Mouse (Mus musculus): ENCODE measurements around the gene Dtx4. TPM values are rescaled to one million over a fixed set of nuclear protein-coding genes. Genes with fewer than 3 reads are reported as not detected.

Gene Dtx4
- polyA plus RNA-seq, 1 experiment from 2014 or later: 16.9 TPM

GRCm38 (mm10) chr19:12476721-12477270 lies 24.5 kb downstream of the Dtx4 start:
- Histone ChIP-seq H3K27me3 (no peaks in the 10 kb centered on the region), H3K36me3 (ENCODE audit: poor library complexity, severe bottlenecking) (peaks cover 64% of the 10 kb centered on the region)

DNA sequence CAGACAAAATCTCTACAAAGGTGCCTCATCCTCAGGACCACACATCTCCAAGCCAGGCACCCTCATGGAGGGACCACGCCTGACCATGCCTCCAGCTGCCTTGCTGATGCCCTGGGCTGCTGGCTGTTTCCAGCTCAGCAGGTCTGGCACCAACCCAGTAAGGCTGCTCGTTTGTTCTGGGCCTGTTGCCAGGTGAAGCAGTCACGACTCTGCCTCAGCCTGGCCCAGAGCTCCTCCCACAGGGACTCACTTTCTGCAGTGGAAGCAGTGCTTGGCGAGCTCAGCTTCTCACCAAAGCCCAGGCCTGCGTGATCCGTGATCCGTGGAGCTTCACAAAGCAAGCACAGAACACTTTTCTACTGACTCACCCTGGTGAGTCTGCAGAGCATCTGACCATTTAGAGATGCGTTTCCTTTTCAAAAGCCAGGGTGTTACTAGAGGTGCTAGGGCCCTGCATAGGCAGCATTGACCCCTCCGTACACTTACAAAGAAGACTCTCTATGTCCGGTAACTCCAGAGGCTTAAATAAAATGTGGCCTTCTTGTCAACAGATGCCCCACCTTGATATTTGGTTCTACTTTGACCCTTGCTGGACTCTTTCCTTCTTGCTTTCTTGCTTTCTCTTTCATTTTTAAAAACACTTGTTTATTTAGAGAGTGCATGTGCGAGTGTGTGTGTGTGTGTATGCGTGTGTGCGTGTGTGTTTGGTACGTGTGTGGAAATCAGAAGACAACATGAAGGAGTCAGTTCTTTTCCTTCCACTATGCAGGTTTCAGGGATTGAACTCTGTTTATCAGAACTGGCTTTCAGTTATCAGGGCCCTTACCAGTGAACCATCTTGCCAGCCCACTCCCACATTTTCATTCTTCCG lies 25.6 kb downstream of the Dtx4 start:
- no peak overlapping the region for H3K4me3 ChIP-seq
- peaks cover 63% of the 10 kb centered on the region for H3K36me3 ChIP-seq (ENCODE audit: poor library complexity, severe bottlenecking)
- peak overlapping the region; percentile 10; the same call in 1 of the 2 replicates for H3K4me2 ChIP-seq
- no peaks in the 10 kb centered on the region for H3K27me3 ChIP-seq
- peak overlapping the region; percentile 48 for H3K27ac ChIP-seq
- H3K9ac ChIP-seq: no peak overlapping the region
- no peaks in the 10 kb centered on the region for H3K9me3 ChIP-seq (replicated peaks)
- peak; percentile 97 for ATAC-seq
- 62% methylated on average over 15 of the region's 15 CpGs for WGBS
- H3K4me1 ChIP-seq: peaks cover 6% of the 10 kb centered on the region

More at GRCm38 (mm10) chr19:12476721-12477270, 24.5 kb downstream of the Dtx4 start:
- Histone ChIP-seq H3K4me3 (no peak overlapping the region), H3K4me2 (no peak overlapping the region), H3K9me3 (replicated peaks) (no peaks in the 10 kb centered on the region), H3K27ac (no peak overlapping the region), H3K9ac (no peak overlapping the region), H3K4me1 (peaks cover 6% of the 10 kb centered on the region)
- ATAC-seq: no peak
- WGBS: 81% methylated on average over 4 of the region's 5 CpGs

GRCm38 (mm10) chr19:12473951-12474350 lies 27.3 kb downstream of the Dtx4 start:
- H3K9me3 ChIP-seq (replicated peaks): no peaks in the 10 kb centered on the region
- no peak for ATAC-seq
- H3K36me3 ChIP-seq (ENCODE audit: poor library complexity, severe bottlenecking): peaks cover 58% of the 10 kb centered on the region
- H3K4me3 ChIP-seq: no peak overlapping the region
- no peak overlapping the region for H3K4me2 ChIP-seq
- WGBS: 92% methylated on average over 4 of the region's 4 CpGs
- H3K27me3 ChIP-seq: no peaks in the 10 kb centered on the region
- H3K27ac ChIP-seq: no peak overlapping the region
- H3K9ac ChIP-seq: no peak overlapping the region
- H3K4me1 ChIP-seq: peaks cover 6% of the 10 kb centered on the region

GRCm38 (mm10) chr19:12473201-12473641 lies 28.0 kb downstream of the Dtx4 start:
- peaks cover 6% of the 10 kb centered on the region for H3K4me1 ChIP-seq
- no peak overlapping the region for H3K27ac ChIP-seq
- no peaks in the 10 kb centered on the region for H3K9me3 ChIP-seq (replicated peaks)
- H3K27me3 ChIP-seq: no peaks in the 10 kb centered on the region
- H3K9ac ChIP-seq: no peak overlapping the region
- H3K4me2 ChIP-seq: no peak overlapping the region
- 86% methylated on average over 4 of the region's 4 CpGs for WGBS
- H3K36me3 ChIP-seq (ENCODE audit: poor library complexity, severe bottlenecking): peaks cover 59% of the 10 kb centered on the region
- ATAC-seq: no peak
- no peak overlapping the region for H3K4me3 ChIP-seq

DNA sequence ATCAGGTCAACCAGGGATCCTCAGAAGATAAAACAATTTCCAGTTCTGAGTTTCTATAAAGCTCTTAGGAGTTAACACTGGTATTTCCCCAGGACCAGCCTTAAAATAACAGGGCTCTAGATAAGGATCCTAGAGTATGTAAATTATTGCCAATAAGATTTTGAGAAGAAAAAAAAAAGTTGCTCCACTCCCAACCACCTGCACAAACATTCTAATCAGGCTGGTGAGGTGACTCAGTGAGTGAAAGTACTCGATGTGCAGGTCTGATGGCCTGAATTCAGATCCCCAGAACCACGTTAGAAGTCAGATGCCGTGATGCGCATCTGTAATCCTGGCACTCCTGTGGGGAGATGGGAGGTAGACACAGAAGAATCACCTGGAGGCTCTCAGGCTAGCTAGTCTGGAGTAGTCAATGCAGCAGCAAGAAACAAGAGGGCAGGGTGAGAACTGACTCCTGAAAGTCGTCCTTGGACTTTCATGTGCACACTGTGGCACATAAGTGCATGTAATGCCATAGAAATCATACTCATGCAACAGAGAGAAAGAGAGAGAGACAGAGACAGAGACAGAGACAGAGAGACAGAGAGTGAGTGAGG lies 28.8 kb downstream of the Dtx4 start:
- Histone ChIP-seq H3K36me3 (ENCODE audit: poor library complexity, severe bottlenecking) (peaks cover 58% of the 10 kb centered on the region), H3K9ac (no peak overlapping the region), H3K27ac (no peak overlapping the region), H3K4me1 (peaks cover 6% of the 10 kb centered on the region), H3K4me2 (no peak overlapping the region), H3K27me3 (no peaks in the 10 kb centered on the region), H3K9me3 (replicated peaks) (no peaks in the 10 kb centered on the region), H3K4me3 (no peak overlapping the region)
- no peak for ATAC-seq
- 88% methylated on average over 5 of the region's 5 CpGs for WGBS

- Histone ChIP-seq H3K36me3 (ENCODE audit: poor library complexity, severe bottlenecking) (peaks cover 57% of the 10 kb centered on the region), H3K4me2 (no peak overlapping the region), H3K4me3 (no peak overlapping the region), H3K27me3 (no peaks in the 10 kb centered on the region), H3K9me3 (replicated peaks) (no peaks in the 10 kb centered on the region), H3K4me1 (peaks cover 6% of the 10 kb centered on the region), H3K27ac (no peak overlapping the region), H3K9ac (no peak overlapping the region)
- no peak for ATAC-seq
- WGBS: 77% methylated on average over 3 of the region's 3 CpGs
These were observed 29.4 kb downstream of the Dtx4 start for GRCm38 (mm10) chr19:12471866-12472265.

- Histone ChIP-seq H3K27ac (no peak overlapping the region), H3K9ac (no peak overlapping the region), H3K27me3 (no peaks in the 10 kb centered on the region), H3K4me3 (no peak overlapping the region), H3K4me2 (no peak overlapping the region), H3K9me3 (replicated peaks) (no peaks in the 10 kb centered on the region), H3K36me3 (ENCODE audit: poor library complexity, severe bottlenecking) (peaks cover 43% of the 10 kb centered on the region), H3K4me1 (peaks cover 8% of the 10 kb centered on the region; the same call in 1 of the 2 replicates)
- 84% methylated on average over 5 of the region's 5 CpGs for WGBS
- ATAC-seq: no peak
These were observed 33.8 kb downstream of the Dtx4 start for GRCm38 (mm10) chr19:12467436-12467835.

DNA sequence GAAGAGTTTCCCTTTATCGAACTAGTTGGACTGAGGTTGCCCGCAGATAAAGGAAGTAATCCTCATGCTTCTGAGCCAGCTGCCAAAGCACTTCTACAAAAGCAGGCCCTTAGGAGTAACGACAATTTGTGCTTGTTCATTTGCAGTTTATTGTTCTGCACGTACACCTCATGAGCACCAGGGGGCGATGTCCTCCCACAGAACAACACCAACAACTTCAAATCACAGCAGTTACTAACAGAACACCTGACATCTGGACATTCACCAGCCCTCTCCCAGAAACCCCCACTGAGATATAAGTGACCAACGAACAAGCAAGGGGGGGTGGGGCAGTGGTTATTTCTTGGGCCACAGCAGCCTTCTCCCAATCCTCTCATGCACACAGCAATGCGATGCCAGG lies 35.0 kb downstream of the Dtx4 start:
- ATAC-seq: peak; percentile 44
- H3K36me3 ChIP-seq (ENCODE audit: poor library complexity, severe bottlenecking): peaks cover 34% of the 10 kb centered on the region

DNA sequence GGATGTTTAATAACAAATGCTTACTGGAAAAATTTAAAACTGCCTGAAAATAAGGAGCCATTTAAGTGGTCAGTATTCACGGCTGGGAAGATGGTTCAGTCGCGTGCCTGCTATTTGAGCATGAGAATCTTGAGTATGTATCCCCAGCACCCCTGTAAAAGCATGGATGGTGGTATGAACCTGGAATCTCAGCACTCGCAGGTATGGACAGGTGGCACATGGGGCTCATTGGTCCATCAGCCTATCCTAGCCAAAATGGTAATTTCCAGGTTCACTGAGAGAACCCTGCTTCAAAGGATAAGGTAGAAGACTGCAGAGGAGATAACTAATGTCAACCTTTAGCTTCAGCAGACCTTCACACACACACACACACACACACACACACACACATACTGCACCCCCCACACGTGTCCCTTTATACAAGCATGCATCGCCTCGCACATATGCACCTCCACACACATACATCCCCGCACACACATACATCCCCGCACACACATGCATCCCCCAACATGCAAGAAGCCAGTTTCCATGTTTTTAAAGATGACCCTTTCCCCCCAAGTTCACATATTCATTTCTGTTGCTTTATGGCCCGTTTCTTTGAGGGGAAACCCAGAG lies 35.6 kb downstream of the Dtx4 start:
- H3K36me3 ChIP-seq (ENCODE audit: poor library complexity, severe bottlenecking): peaks cover 28% of the 10 kb centered on the region
- H3K9ac ChIP-seq: no peak overlapping the region
- H3K27ac ChIP-seq: no peak overlapping the region
- peak; percentile 41; the same call in 1 of the 2 replicates for ATAC-seq
- H3K4me2 ChIP-seq: no peak overlapping the region
- no peaks in the 10 kb centered on the region for H3K27me3 ChIP-seq
- no peaks in the 10 kb centered on the region for H3K9me3 ChIP-seq (replicated peaks)
- 93% methylated on average over 10 of the region's 10 CpGs for WGBS
- no peak overlapping the region for H3K4me3 ChIP-seq
- peaks cover 8% of the 10 kb centered on the region; the same call in 1 of the 2 replicates for H3K4me1 ChIP-seq

More for the DNA sequence above, 35.0 kb downstream of the Dtx4 start:
- Histone ChIP-seq H3K4me2 (no peak overlapping the region), H3K27ac (no peak overlapping the region), H3K9me3 (replicated peaks) (no peaks in the 10 kb centered on the region), H3K27me3 (no peaks in the 10 kb centered on the region), H3K4me3 (no peak overlapping the region), H3K9ac (no peak overlapping the region), H3K4me1 (peaks cover 8% of the 10 kb centered on the region; the same call in 1 of the 2 replicates)
- 26% methylated on average over 7 of the region's 7 CpGs for WGBS

DNA sequence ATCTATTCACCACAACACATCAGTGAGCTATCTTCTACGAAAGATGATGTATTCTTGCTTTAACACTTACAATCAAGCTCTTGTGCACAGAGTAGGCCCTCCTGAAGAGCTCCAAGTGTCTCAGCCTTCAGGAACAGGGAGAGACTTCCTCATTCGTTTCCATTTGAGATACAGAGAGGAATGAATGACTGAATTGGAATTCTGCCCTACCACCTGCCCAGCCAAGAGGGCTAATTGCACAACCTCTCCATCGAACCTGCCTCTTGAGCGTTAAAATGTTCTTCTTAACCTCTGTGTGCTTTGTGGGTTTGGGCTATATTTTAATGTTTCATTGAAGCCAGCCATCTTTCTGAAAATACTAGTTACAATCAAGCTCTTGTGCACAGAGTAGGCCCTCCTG lies 36.6 kb downstream of the Dtx4 start:
- Histone ChIP-seq H3K4me2 (no peak overlapping the region), H3K9me3 (replicated peaks) (no peaks in the 10 kb centered on the region), H3K27ac (no peak overlapping the region), H3K27me3 (no peaks in the 10 kb centered on the region), H3K36me3 (ENCODE audit: poor library complexity, severe bottlenecking) (peaks cover 24% of the 10 kb centered on the region), H3K4me1 (peaks cover 8% of the 10 kb centered on the region; the same call in 1 of the 2 replicates), H3K9ac (no peak overlapping the region), H3K4me3 (no peak overlapping the region)
- WGBS: 81% methylated on average over 4 of the region's 4 CpGs
- ATAC-seq: no peak

DNA sequence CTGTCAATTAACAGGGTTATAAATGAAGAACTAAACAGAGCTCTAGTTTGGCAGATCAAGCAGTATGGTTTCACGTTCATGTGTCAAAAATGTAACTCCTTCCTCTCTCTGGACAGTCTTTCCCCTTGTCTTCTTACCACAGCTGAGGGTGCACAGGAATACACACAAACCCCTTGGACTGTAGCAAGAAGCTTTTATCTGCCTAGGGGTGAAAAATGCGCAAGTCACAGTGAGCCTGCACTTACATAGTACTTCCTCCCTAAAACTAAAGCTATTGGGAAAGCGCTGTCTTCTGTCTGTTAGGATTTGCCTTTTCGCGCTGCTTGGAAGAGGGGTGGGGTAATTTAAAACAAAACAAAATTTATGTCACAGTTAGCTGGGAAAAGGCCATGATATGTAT lies 37.1 kb downstream of the Dtx4 start:
- no peaks in the 10 kb centered on the region for H3K27me3 ChIP-seq
- no peak for ATAC-seq
- peaks cover 18% of the 10 kb centered on the region for H3K36me3 ChIP-seq (ENCODE audit: poor library complexity, severe bottlenecking)
- no peak overlapping the region for H3K9ac ChIP-seq
- H3K27ac ChIP-seq: no peak overlapping the region
- no peak overlapping the region for H3K4me2 ChIP-seq
- WGBS: 79% methylated on average over 5 of the region's 5 CpGs
- H3K9me3 ChIP-seq (replicated peaks): no peaks in the 10 kb centered on the region
- H3K4me3 ChIP-seq: no peak overlapping the region
- peaks cover 8% of the 10 kb centered on the region; the same call in 1 of the 2 replicates for H3K4me1 ChIP-seq

- Histone ChIP-seq H3K36me3 (ENCODE audit: poor library complexity, severe bottlenecking) (peaks cover 14% of the 10 kb centered on the region), H3K9me3 (replicated peaks) (no peaks in the 10 kb centered on the region), H3K9ac (no peak overlapping the region), H3K27ac (no peak overlapping the region), H3K4me2 (no peak overlapping the region), H3K4me1 (peaks cover 8% of the 10 kb centered on the region; the same call in 1 of the 2 replicates), H3K27me3 (no peaks in the 10 kb centered on the region), H3K4me3 (no peak overlapping the region)
- WGBS: 32% methylated on average over 1 of the region's 1 CpGs
- peak; percentile 65; the same call in 1 of the 2 replicates for ATAC-seq
These were observed 37.6 kb downstream of the Dtx4 start for GRCm38 (mm10) chr19:12463722-12464035.

Measured in forebrain, embryonic 13.5 days (tissue).